22 mouse cellular contexts compared by ENCODE assay signal in the genomic region with DNA sequence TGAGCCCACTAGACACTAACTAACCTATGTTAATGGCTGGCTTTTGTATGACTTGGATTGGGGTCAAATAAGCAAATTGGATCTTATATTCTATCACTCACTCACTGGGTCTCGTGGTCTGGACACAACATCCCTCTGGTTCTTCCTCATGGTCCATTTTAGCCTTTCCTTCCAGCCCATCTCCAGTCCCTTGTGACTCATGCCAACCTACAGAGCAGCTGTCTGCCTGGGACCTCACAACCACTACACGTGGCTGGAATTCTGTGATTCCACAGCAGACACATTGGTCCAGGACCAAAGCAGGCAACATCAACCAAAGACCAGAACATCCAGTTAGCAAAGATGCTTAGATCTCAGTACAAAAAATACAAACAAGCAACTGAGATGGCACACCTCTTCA. TPM values are rescaled to one million over a fixed set of nuclear protein-coding genes. Genes with fewer than 3 reads are reported as not detected.
A peak's percentile ranks its signal among the peaks of the same experiment; 100 is the strongest.
DNase-seq lines count a peak whose midpoint lies in the region; ATAC-seq and TF ChIP-seq lines count a peak whose summit lies in the region.
"Had no signal": no experiment of that assay in that cellular context is flagged by ENCODE, and none has a peak within 500 bp of the region (broad histone marks: within the 10 kb centered on the region; RNA-seq: fewer than 3 reads in every experiment).

No protein-coding gene starts in this region.

- DNase-seq in left cerebral cortex, adult 18-20 months (ENCODE audit: low spot score in 2 of 2) = peak; percentile 37 to 48
- DNase-seq in left cerebral cortex, postnatal 4 days = no peak
- DNase-seq in right cerebral cortex, adult 2 months (ENCODE audit: low spot score in 2 of 2) = peak; percentile 28 to 41
- no peak for DNase-seq in right cerebral cortex, postnatal 14 days
- DNase-seq: adrenal gland, adult 2 months; adrenal gland, postnatal 14 days; cerebellum, adult 11-12 months; cerebellum, adult 9-10 months; cerebellum, postnatal 14 days; gastrocnemius, postnatal 25 days; heart, adult 2 months; heart, postnatal 14 days had no signal

- H3K79me2 ChIP-seq in myocyte (ENCODE audit: control insufficient read depth, insufficient read depth) = no peaks in the 10 kb centered on the region

- H3K36me3 ChIP-seq in myocyte (ENCODE audit: control insufficient read depth, insufficient read depth) = peaks cover 26% of the 10 kb centered on the region

- H3K27me3 ChIP-seq in myocyte (ENCODE audit: control insufficient read depth, insufficient read depth, insufficient read length) = no peaks in the 10 kb centered on the region
- H3K27me3 ChIP-seq: forebrain, embryonic 13.5 days; heart, embryonic 13.5 days; hindbrain, embryonic 12.5 days; hindbrain, embryonic 15.5 days had no signal

- H3K4me3 ChIP-seq in myocyte = no peak overlapping the region
- H3K4me3 ChIP-seq: forebrain, embryonic 10.5 days; forebrain, embryonic 13.5 days; heart, adult 2 months; heart, embryonic 10.5 days; heart, embryonic 13.5 days; hindbrain, embryonic 12.5 days; hindbrain, embryonic 15.5 days had no signal

- no peak overlapping the region for H3ac ChIP-seq in myocyte (ENCODE audit: control insufficient read depth, insufficient read length)

- no peak for ATAC-seq in megakaryocyte, adult 5-6 weeks (ENCODE audit: poor library complexity, severe bottlenecking)
- ATAC-seq: CD4-positive, CD25-positive, alpha-beta regulatory T cell, adult 4 months; forebrain, embryonic 13.5 days; forebrain, embryonic 16.5 days had no signal

- H3K4me2 ChIP-seq in myocyte (ENCODE audit: low read depth) = no peak overlapping the region
- H3K4me2 ChIP-seq: forebrain, embryonic 13.5 days; heart, embryonic 13.5 days; hindbrain, embryonic 12.5 days; hindbrain, embryonic 15.5 days had no signal

- intact Hi-C loops in left cerebral cortex, postnatal 4 days (cut with DNase I) = no loop called here

- no peak for TF ChIP-seq POLR2A in myocyte (IDR thresholded peaks at IDR 0.05; ENCODE audit: insufficient read length, low read depth)

TF ChIP-seq in myocyte, 11 proteins besides CTCF, POLR2A, EP300 and RAD21:
- TF ChIP-seq TCF3 (IDR thresholded peaks at IDR 0.05; ENCODE audit: insufficient read length, low read depth) (no peak), POLR2AphosphoS2 (IDR thresholded peaks at IDR 0.05; ENCODE audit: insufficient read length, low read depth) (peak; percentile 29), MAX (IDR thresholded peaks at IDR 0.05; ENCODE audit: low read depth) (no peak), USF1 (IDR thresholded peaks at IDR 0.05; ENCODE audit: low read depth) (no peak), TCF12 (IDR thresholded peaks at IDR 0.05; ENCODE audit: insufficient read depth, poor library complexity, severe bottlenecking) (no peak), REST (IDR thresholded peaks at IDR 0.05; ENCODE audit: insufficient read depth, insufficient read length) (no peak), MYOD1 (IDR thresholded peaks at IDR 0.05; ENCODE audit: control insufficient read depth in 1 of 3, insufficient read length in 2 of 3, low read depth in 2 of 3) (peak in 1 of 3 experiments; percentile 73), MYOG (IDR thresholded peaks at IDR 0.05; ENCODE audit: control insufficient read depth in 1 of 3, insufficient read depth in 1 of 3, insufficient read length in 2 of 3, low read depth in 2 of 3) (peak in 1 of 3 experiments; percentile 71)

RNA-seq across cellular contexts. Expression of gene Sec22b, which starts 24.3 kb away (rescaled TPM):
- total RNA-seq in left cerebral cortex, adult 18-20 months (2021) = 10 to 100 TPM; 80.0 to 82.9 TPM
- 10 to 100 TPM; 62.9 to 63.7 TPM for total RNA-seq in left cerebral cortex, postnatal 4 days (2021)
- 55.6 TPM for polyA plus RNA-seq in myocyte (2012; fragmentation: generic; extraction: Trizol)
- total RNA-seq in megakaryocyte, adult 5-6 weeks (2015) = 83.9 and 98.2 TPM in 2 replicates
- total RNA-seq in megakaryocyte, adult 5-6 weeks (2017) = 51.7 and 69.2 TPM in 2 replicates

RNA-seq across cellular contexts. Expression of gene Pde4dip, which starts 36.7 kb away (rescaled TPM):
- 100 to 1,000 TPM; 207 to 211 TPM for total RNA-seq in left cerebral cortex, adult 18-20 months (2021)
- total RNA-seq in left cerebral cortex, postnatal 4 days (2021) = 100 to 1,000 TPM; 202 to 223 TPM
- 134 TPM for polyA plus RNA-seq in myocyte (2012; fragmentation: generic; extraction: Trizol)
- total RNA-seq in megakaryocyte, adult 5-6 weeks (2015) = 7.5 and 7.9 TPM in 2 replicates
- total RNA-seq in megakaryocyte, adult 5-6 weeks (2017) = 10.9 and 14.4 TPM in 2 replicates

Comparison
In these comparisons a context has a peak if more than half of its experiments do, and no peak if none do; other contexts are left out.
1. DNase-seq: peak in left cerebral cortex, adult 18-20 months (2 of 2) and right cerebral cortex, adult 2 months (2 of 2); none in left cerebral cortex, postnatal 4 days (single experiment) and right cerebral cortex, postnatal 14 days (single experiment).
2. RNA of gene Pde4dip, which starts 36.7 kb away (total RNA-seq): 202 to 223 TPM in left cerebral cortex, postnatal 4 days and 207 to 211 TPM in left cerebral cortex, adult 18-20 months; 7.5 to 14.4 TPM in megakaryocyte, adult 5-6 weeks; every median in the first group is over 10 times any median in the second.